Mouse (Mus musculus) embryonic fibroblast, embryonic 13.5 days (primary cell): ENCODE measurements around the gene Tacr2.

Experiments
- CTCF ChIP-seq: IDR thresholded peaks from 2 replicates; pipeline ENCODE4 v1.5.1; 2011; ENCODE audit warnings: mild to moderate bottlenecking, control low read depth, low read length, moderate library complexity, borderline replicate concordance; ENCODE audit not compliant: insufficient read depth
- POLR2A ChIP-seq: IDR thresholded peaks from 2 replicates; pipeline ENCODE4 v1.6.1; 2011; ENCODE audit warnings: low read depth, mild to moderate bottlenecking, control low read depth, low read length, moderate library complexity

- no peak for TF ChIP-seq CTCF
- no peak for TF ChIP-seq POLR2A
Measured at GRCm38 (mm10) chr10:62217196-62217595, 35.0 kb upstream of the Tacr2 start.
